Mouse (Mus musculus) midbrain, embryonic 13.5 days (tissue): ENCODE data around the gene Gm5108. TPM values are rescaled to one million over a fixed set of nuclear protein-coding genes. Genes with fewer than 3 reads are reported as not detected.

Experiments used
- ATAC-seq: fragments of 200-750 bp; cut with Nextera tagmentation; 2 replicates; pipeline ENCODE4 v1.8.0; 2017; ENCODE audit warnings: mild to moderate bottlenecking, moderate TSS enrichment, moderate library complexity
- H3K27ac ChIP-seq: fragments of 300-500 bp; sonication (generic); 2 replicates; pipeline ENCODE4 v1.5.1; 2015; ENCODE audit warnings: inconsistent platforms, mild to moderate bottlenecking, moderate library complexity
- H3K27me3 ChIP-seq: fragments of 300-500 bp; sonication (generic); 2 replicates; pipeline ENCODE4 v1.6.1; 2015; ENCODE audit warnings: mild to moderate bottlenecking, inconsistent platforms
- H3K36me3 ChIP-seq: fragments of 300-500 bp; sonication (generic); 2 replicates; pipeline ENCODE4 v1.6.1; 2015; ENCODE audit warnings: mild to moderate bottlenecking, inconsistent platforms
- H3K4me1 ChIP-seq: fragments of 300-500 bp; sonication (generic); replicated peaks from 2 replicates; pipeline ENCODE4 v1.6.1; 2015; ENCODE audit warnings: inconsistent platforms
- H3K4me2 ChIP-seq: fragments of 300-500 bp; sonication (generic); replicated peaks from 2 replicates; pipeline ENCODE4 v1.6.1; 2015; ENCODE audit warnings: moderate library complexity, mild to moderate bottlenecking, inconsistent platforms
- H3K4me3 ChIP-seq: fragments of 300-500 bp; sonication (generic); replicated peaks from 2 replicates; pipeline ENCODE4 v1.5.1; 2015; ENCODE audit warnings: mild to moderate bottlenecking, inconsistent platforms
- H3K9ac ChIP-seq: fragments of 300-500 bp; sonication (generic); replicated peaks from 2 replicates; pipeline ENCODE4 v1.6.1; 2015; ENCODE audit warnings: mild to moderate bottlenecking, inconsistent platforms
- H3K9me3 ChIP-seq: fragments of 300-500 bp; sonication (generic); 2 replicates; pipeline ENCODE4 v1.6.1; 2016; ENCODE audit warnings: mild to moderate bottlenecking, inconsistent platforms
- WGBS: fragments of 180-500 bp; shearing (Covaris S2); methylation state at CpG from one replicate; pipeline ENCODE4 v1.1.7; 2015; 5-methylcytosine and 5-hydroxymethylcytosine counted together
- polyA plus RNA-seq: library from polyadenylated mRNA; unstranded; fragments of >200 nt; fragmentation: Nextera tagmentation; extraction: Ambion mirVana; gene quantifications from 2 replicates; pipeline ENCODE4 v1.2.1, GENCODE M21; 2015

Gm5108 gene
- not detected in 2 replicates for polyA plus RNA-seq

GRCm38 (mm10) chr5:67941369-67941768, at the start of gene Gm5108:
TSS of gene Gm5108 (plus strand) at chr5:67941669.
- no peaks in the 10 kb centered on the region for H3K4me1 ChIP-seq
- ATAC-seq: no peak
- no peak within 1 kb of the TSS for H3K9ac ChIP-seq
- H3K4me2 ChIP-seq: no peak within 1 kb of the TSS
- H3K36me3 ChIP-seq: no peaks in the 10 kb centered on the region
- no peak within 1 kb of the TSS for H3K4me3 ChIP-seq
- H3K27me3 ChIP-seq: no peaks in the 10 kb centered on the region
- no peaks in the 10 kb centered on the region; the same call in 1 of the 2 replicates for H3K9me3 ChIP-seq
- H3K27ac ChIP-seq: no peak within 1 kb of the TSS
- 88% methylated on average over 2 of the region's 2 CpGs for WGBS

- no peak for ATAC-seq
These were observed 42.5 kb upstream of the Gm5108 start for GRCm38 (mm10) chr5:67898921-67899320.

GRCm38 (mm10) chr5:67904555-67904954, 36.9 kb upstream of the Gm5108 start:
- Histone ChIP-seq H3K36me3 (no peaks in the 10 kb centered on the region), H3K27me3 (no peaks in the 10 kb centered on the region), H3K4me3 (no peak overlapping the region), H3K4me1 (no peaks in the 10 kb centered on the region), H3K9me3 (no peaks in the 10 kb centered on the region), H3K9ac (no peak overlapping the region), H3K4me2 (no peak overlapping the region), H3K27ac (no peak overlapping the region)
- 63% methylated on average over 2 of the region's 2 CpGs for WGBS
- no peak for ATAC-seq

More at GRCm38 (mm10) chr5:67898921-67899320, 42.5 kb upstream of the Gm5108 start:
- Histone ChIP-seq H3K9ac (no peak overlapping the region), H3K27ac (no peak overlapping the region), H3K36me3 (no peaks in the 10 kb centered on the region), H3K4me3 (no peak overlapping the region), H3K4me2 (no peak overlapping the region), H3K27me3 (no peaks in the 10 kb centered on the region), H3K9me3 (no peaks in the 10 kb centered on the region), H3K4me1 (no peaks in the 10 kb centered on the region)
- WGBS: 100% methylated on average over 1 of the region's 1 CpGs

DNA sequence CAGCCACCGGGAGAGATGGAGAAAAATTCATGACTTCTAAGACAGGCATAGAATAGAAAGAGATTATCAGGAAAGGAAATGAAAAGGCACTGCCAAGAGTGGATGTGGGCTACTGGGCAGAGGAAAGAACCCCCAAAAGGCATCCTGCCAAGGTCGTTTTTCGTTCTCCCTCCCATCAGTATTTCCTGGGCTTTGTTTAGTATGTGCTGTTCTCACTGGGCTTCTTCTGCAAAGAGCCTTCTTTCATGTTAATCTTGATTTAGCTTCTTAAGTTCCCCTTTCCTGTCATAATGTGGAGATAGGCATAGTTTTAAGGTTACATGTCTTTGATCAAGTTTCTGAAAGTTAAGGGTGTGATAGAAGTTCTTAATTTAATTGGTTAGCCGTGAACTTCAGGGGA, 10.9 kb upstream of the Gm5108 start:
- H3K27me3 ChIP-seq: no peaks in the 10 kb centered on the region

DNA sequence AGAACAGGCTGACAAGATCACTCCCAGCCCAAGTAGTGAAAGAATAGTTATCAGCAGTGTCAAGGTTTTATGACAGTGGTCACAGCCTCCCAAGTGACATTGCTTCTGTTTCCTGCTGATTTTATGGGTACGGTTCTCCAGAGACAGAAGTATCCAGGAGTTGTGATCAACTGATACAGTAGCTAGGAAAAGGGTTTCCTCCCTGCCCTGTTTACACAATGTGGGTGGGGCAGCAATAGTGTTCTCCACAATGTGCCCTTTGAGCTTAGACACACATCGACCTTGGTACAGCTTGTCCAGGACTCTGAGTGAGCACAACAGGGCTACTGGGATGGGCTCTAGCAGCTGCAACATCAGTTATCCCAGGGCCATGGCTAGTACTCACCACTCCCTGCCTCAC, 9.8 kb upstream of the Gm5108 start:
- no peak overlapping the region for H3K4me3 ChIP-seq
- H3K36me3 ChIP-seq: no peaks in the 10 kb centered on the region
- no peaks in the 10 kb centered on the region; the same call in 1 of the 2 replicates for H3K9me3 ChIP-seq
- H3K27ac ChIP-seq: no peak overlapping the region
- H3K4me2 ChIP-seq: no peak overlapping the region
- no peak overlapping the region for H3K9ac ChIP-seq
- WGBS: 90% methylated on average over 2 of the region's 2 CpGs
- H3K27me3 ChIP-seq: no peaks in the 10 kb centered on the region
- no peaks in the 10 kb centered on the region for H3K4me1 ChIP-seq
- no peak for ATAC-seq

More for the DNA sequence above, 10.9 kb upstream of the Gm5108 start:
- WGBS: 67% methylated on average over 4 of the region's 4 CpGs
- no peaks in the 10 kb centered on the region for H3K4me1 ChIP-seq
- no peaks in the 10 kb centered on the region; the same call in 1 of the 2 replicates for H3K9me3 ChIP-seq
- no peak for ATAC-seq
- no peak overlapping the region for H3K4me3 ChIP-seq
- H3K9ac ChIP-seq: no peak overlapping the region
- no peak overlapping the region for H3K27ac ChIP-seq
- H3K4me2 ChIP-seq: no peak overlapping the region
- no peaks in the 10 kb centered on the region for H3K36me3 ChIP-seq

DNA sequence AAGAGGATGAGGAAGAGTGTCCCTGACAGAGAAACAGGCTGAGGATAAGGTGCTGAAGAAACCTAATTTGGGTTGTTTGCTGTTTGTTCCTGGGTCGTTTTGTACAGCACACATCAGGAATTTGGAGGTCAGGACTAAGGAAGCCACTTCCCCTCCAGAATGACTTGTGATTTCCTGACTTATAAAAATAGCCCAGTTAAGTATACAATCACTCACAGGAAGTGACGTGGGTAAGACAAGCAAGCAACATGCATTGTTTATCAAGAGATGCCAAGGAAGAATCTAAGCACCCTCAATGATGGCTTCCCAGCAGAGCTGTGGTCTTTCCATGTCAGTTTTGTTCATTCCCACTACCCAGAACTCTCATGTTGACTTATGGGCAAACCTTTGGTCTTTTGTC, 1.7 kb downstream of the Gm5108 start:
- Histone ChIP-seq H3K27me3 (no peaks in the 10 kb centered on the region), H3K4me3 (no peak overlapping the region), H3K4me1 (no peaks in the 10 kb centered on the region), H3K4me2 (no peak overlapping the region), H3K36me3 (no peaks in the 10 kb centered on the region), H3K9me3 (no peaks in the 10 kb centered on the region; the same call in 1 of the 2 replicates), H3K27ac (no peak overlapping the region), H3K9ac (no peak overlapping the region)
- ATAC-seq: no peak
- 79% methylated on average over 2 of the region's 2 CpGs for WGBS

DNA sequence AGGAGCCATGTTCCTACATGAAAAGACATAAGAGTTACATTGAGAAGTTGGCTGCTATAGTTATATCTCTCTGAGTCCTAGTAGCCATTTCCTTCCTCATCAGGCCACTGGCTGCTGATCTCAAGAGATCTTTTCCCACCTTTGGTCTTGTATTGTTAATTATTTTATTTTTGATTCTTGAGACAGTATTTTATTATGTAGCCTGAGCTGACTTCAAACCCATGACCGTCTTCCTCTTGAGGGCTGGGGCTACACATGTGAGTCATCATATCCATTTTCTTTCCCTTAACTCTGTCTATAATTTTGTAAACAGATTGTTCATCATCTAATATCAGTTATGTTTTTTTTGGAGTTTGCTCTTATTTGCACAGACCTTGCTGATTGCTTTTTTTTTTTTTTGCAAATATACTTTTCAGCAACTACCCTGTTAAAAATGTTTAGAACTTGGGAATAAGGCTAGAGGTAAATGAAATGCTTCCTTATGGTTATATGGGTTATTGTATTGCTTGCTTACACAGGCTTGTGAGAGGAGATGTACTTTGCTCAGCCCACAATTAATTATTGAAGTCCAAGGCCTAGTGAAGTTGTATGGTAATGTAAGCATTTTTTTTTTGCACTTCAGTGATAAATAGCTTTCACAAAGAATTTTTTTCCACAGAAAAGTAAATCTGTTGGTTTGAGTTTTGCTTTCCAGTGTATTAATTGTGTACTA, 2.8 kb downstream of the Gm5108 start:
- H3K4me3 ChIP-seq: no peak overlapping the region
- no peak overlapping the region for H3K9ac ChIP-seq
- no peaks in the 10 kb centered on the region for H3K4me1 ChIP-seq
- no peaks in the 10 kb centered on the region; the same call in 1 of the 2 replicates for H3K9me3 ChIP-seq
- no peaks in the 10 kb centered on the region for H3K36me3 ChIP-seq
- 97% methylated on average over 1 of the region's 1 CpGs for WGBS
- no peak for ATAC-seq
- no peak overlapping the region for H3K27ac ChIP-seq
- no peak overlapping the region for H3K4me2 ChIP-seq
- no peaks in the 10 kb centered on the region for H3K27me3 ChIP-seq

DNA sequence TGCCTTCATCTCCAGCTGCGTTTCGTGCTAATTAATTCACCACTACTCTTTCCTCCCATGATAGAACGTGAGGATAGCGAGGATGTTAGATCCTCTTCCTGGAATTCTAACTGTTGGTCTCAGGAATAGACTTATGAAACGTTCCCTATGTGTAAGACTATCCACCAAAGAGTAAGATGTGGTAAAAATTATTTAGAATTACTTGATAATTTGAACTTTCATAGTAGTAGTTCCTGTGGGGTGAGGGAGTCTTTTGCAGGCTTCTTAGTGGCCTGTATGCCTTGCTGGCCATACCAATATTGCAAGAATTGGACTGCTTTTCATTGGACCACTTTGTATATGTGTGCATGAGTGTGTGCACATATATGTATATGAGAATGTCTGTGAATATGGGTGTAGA, 4.9 kb downstream of the Gm5108 start, which contains the start of gene Gm21905:
Gene Gm21905 (minus strand): TSS at position 101 of the 400 bp plus-strand sequence.
- ATAC-seq: no peak
- Histone ChIP-seq H3K4me1 (no peaks in the 10 kb centered on the region), H3K9ac (no peak within 1 kb of the TSS), H3K27me3 (no peaks in the 10 kb centered on the region), H3K4me3 (no peak within 1 kb of the TSS), H3K36me3 (no peaks in the 10 kb centered on the region), H3K27ac (no peak within 1 kb of the TSS), H3K4me2 (no peak within 1 kb of the TSS), H3K9me3 (no peaks in the 10 kb centered on the region; the same call in 1 of the 2 replicates)
- WGBS: 76% methylated on average over 5 of the region's 5 CpGs

DNA sequence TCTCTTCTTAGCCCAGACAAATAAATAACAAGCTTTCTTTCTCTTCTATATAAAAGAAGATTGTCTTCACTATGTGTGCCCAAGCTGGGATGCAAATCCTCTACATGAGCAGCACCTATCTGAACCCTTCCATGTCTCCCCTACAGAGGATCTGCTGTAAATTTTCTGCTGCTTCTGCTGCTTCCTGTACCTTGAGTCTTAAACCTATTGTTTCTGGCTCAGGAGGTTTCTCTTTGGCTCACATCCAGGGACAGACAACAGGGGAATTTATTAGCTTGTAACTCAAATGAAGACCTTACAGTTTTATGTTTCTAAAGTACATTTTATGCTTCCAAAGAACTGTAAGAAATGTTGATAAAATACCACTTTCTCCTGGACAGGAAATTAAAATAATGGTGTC, 5.5 kb downstream of the Gm5108 start:
- Histone ChIP-seq H3K4me3 (no peak overlapping the region), H3K9ac (no peak overlapping the region), H3K4me1 (no peaks in the 10 kb centered on the region), H3K27me3 (no peaks in the 10 kb centered on the region), H3K36me3 (no peaks in the 10 kb centered on the region), H3K27ac (no peak overlapping the region), H3K4me2 (no peak overlapping the region), H3K9me3 (no peaks in the 10 kb centered on the region; the same call in 1 of the 2 replicates)
- ATAC-seq: no peak

DNA sequence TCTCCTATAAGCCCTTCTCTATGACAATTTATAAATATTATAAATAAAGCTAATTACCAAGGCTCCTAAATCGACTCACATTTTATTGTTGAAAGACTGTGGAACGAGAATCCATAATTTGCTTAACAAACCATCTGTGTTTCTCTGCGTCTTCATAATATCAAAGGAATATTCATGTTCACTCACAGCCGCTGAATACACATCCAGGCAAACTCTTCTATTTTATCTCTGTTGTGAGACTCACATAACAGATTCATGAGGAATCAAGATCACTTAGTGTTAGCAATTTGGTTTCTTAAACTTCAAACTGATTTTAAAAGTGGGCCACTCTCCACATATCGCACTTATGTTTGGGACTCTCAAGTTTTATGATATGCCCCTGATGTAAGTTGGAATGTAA, 6.6 kb downstream of the Gm5108 start:
- WGBS: 90% methylated on average over 5 of the region's 5 CpGs
- H3K4me1 ChIP-seq: no peaks in the 10 kb centered on the region
- H3K9me3 ChIP-seq: no peaks in the 10 kb centered on the region; the same call in 1 of the 2 replicates
- H3K27me3 ChIP-seq: no peaks in the 10 kb centered on the region
- H3K4me3 ChIP-seq: no peak overlapping the region
- no peaks in the 10 kb centered on the region for H3K36me3 ChIP-seq
- ATAC-seq: no peak
- no peak overlapping the region for H3K27ac ChIP-seq
- H3K9ac ChIP-seq: no peak overlapping the region
- no peak overlapping the region for H3K4me2 ChIP-seq

GRCm38 (mm10) chr5:67954097-67954496, 12.6 kb downstream of the Gm5108 start:
- no peaks in the 10 kb centered on the region for H3K4me1 ChIP-seq
- H3K4me2 ChIP-seq: no peak overlapping the region
- no peaks in the 10 kb centered on the region for H3K9me3 ChIP-seq
- no peak overlapping the region for H3K9ac ChIP-seq
- ATAC-seq: no peak
- H3K36me3 ChIP-seq: no peaks in the 10 kb centered on the region
- 86% methylated on average over 4 of the region's 4 CpGs for WGBS
- no peak overlapping the region for H3K27ac ChIP-seq
- H3K27me3 ChIP-seq: no peaks in the 10 kb centered on the region
- no peak overlapping the region for H3K4me3 ChIP-seq

DNA sequence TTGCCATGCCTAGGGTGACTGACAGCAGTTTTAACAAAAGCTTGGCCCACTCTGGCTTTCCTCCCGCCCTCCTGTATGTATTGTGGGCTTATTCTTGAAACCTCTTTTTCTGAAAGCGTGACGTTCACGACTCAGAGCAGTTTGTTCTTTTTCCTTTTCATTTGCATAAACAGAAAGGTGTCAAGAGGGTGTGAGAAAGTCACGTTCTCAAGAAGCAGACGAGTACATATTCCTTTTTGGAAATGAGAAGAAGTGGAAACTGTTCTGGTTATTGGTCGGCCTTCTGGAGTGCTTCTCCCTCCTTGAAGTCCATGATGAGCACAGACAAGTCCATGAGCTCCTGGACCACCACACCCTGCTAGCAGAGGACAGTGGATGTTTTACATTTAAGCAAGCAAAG, 14.0 kb downstream of the Gm5108 start:
- WGBS: 47% methylated on average over 7 of the region's 7 CpGs

More for the DNA sequence above, 14.0 kb downstream of the Gm5108 start:
- no peak overlapping the region for H3K4me3 ChIP-seq
- no peaks in the 10 kb centered on the region for H3K27me3 ChIP-seq
- H3K27ac ChIP-seq: no peak overlapping the region
- H3K4me1 ChIP-seq: no peaks in the 10 kb centered on the region
- no peak for ATAC-seq
- no peaks in the 10 kb centered on the region for H3K9me3 ChIP-seq
- no peak overlapping the region for H3K4me2 ChIP-seq
- H3K9ac ChIP-seq: no peak overlapping the region
- H3K36me3 ChIP-seq: no peaks in the 10 kb centered on the region
